Mouse (Mus musculus) embryonic facial prominence, embryonic 11.5 days (tissue): ENCODE data around the gene Arsa. TPM values are rescaled to one million over a fixed set of nuclear protein-coding genes. Genes with fewer than 3 reads are reported as not detected.
A peak's percentile ranks its signal among the peaks of the same experiment; 100 is the strongest.

Source experiments
- ATAC-seq: fragments of 200-750 bp; cut with Nextera tagmentation; replicated peaks from 2 replicates; pipeline ENCODE4 v1.8.0; 2017; ENCODE audit warnings: low read depth; ENCODE audit not compliant: insufficient number of reproducible peaks, low FRiP score, low TSS enrichment
- DNase-seq: peaks from one replicate; pipeline ENCODE4 v3.0.0-alpha.2; 2015; ENCODE audit warnings: low spot score
- H3K27ac ChIP-seq: fragments of 300-500 bp; sonication (generic); replicated peaks from 2 replicates; pipeline ENCODE4 v1.5.1; 2014; ENCODE audit warnings: mild to moderate bottlenecking, low read depth, low read length, control low read depth
- H3K27me3 ChIP-seq: fragments of 300-500 bp; sonication (generic); 2 replicates; pipeline ENCODE4 v1.6.1; 2014; ENCODE audit warnings: mild to moderate bottlenecking, low read length, moderate library complexity, mixed read lengths; ENCODE audit not compliant: control insufficient read depth, insufficient read depth
- H3K36me3 ChIP-seq: fragments of 300-500 bp; sonication (generic); replicated peaks from 2 replicates; pipeline ENCODE4 v1.6.1; 2014; ENCODE audit warnings: low read depth, mild to moderate bottlenecking, low read length, moderate library complexity, mixed read lengths; ENCODE audit not compliant: control insufficient read depth, insufficient read depth
- H3K4me1 ChIP-seq: fragments of 300-500 bp; sonication (generic); 2 replicates; pipeline ENCODE4 v1.6.1; 2014; ENCODE audit warnings: low read length, mixed read lengths; ENCODE audit not compliant: control insufficient read depth, insufficient read depth
- H3K4me2 ChIP-seq: fragments of 300-500 bp; sonication (generic); 2 replicates; pipeline ENCODE4 v1.6.1; 2014; ENCODE audit warnings: low read depth, mild to moderate bottlenecking, control low read depth, low read length, moderate library complexity
- H3K4me3 ChIP-seq: fragments of 300-500 bp; sonication (generic); 2 replicates; pipeline ENCODE4 v1.5.1; 2014; ENCODE audit warnings: low read depth, low read length, control low read depth
- H3K9ac ChIP-seq: fragments of 300-500 bp; sonication (generic); replicated peaks from 2 replicates; pipeline ENCODE4 v1.6.1; 2014; ENCODE audit warnings: mild to moderate bottlenecking, control low read depth, low read length
- H3K9me3 ChIP-seq: fragments of 300-500 bp; sonication (generic); replicated peaks from 2 replicates; pipeline ENCODE4 v1.6.1; 2016; ENCODE audit warnings: mild to moderate bottlenecking, low read length, inconsistent platforms, mixed read lengths; ENCODE audit not compliant: control insufficient read depth
- WGBS: fragments of 180-500 bp; shearing (Covaris S2); extraction: QIAGEN DNeasy Blood & Tissue Kit; methylation state at CpG from one replicate; pipeline ENCODE4 v1.1.7; 2014; 5-methylcytosine and 5-hydroxymethylcytosine counted together
- polyA plus RNA-seq: library from polyadenylated mRNA; unstranded; fragments of >200 nt; fragmentation: Nextera tagmentation; extraction: Ambion mirVana; gene quantifications from 2 replicates; pipeline ENCODE4 v1.2.1, GENCODE M21; 2014

Arsa gene
- polyA plus RNA-seq, 1 experiment from 2014 or later, result 7.5 TPM

DNA sequence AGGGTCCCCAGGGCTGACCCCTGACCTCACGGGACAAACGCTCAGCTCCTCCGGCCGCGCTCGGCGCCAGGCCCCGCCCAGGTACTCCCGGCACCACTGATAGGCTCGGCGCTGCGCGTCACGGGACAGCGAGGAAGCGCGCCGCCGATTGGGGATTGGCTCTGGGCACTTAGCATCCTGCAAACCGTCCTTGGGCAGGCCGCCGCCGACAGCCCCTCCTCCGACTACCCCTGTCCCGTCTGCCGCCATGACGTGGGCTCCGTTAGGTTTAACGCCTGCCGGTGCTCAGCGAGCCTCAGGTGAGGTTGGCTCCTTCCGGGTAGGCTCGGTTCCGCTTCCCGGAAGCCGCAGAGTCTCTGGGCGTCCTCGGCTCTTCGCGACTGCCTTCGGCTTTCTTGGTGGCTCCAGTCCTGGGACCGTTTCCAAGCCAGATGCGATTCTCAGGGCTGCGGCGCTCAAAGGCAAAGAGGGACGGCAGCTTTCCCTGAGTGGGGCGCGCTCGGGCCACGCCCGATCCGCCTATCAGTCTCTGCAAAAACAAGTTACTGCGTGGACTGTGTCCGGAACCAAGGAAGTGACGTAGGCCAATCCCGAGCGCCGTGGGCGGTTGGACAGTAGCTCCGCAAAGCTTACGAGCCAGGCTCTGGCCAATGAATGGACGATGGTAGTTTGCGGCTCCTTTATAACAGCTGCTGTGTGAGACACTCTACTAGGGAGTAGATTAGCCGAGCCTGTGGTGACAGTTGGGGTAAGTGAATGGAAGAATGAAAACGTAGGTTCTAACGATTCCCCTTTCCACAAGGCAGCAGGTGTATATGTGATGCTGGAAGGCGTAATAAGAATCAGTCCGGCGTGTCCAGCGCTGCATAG is 47.6 kb downstream of the Arsa start, which contains the start of the genes C730034F03Rik, Gm44502 and Chkb:
Gene C730034F03Rik, plus strand, starts transcription at position 238 of the 870 bp plus-strand sequence.
Gene Gm44502, minus strand, starts transcription at position 345 of the 870 bp plus-strand sequence.
Gene Chkb, minus strand, starts transcription at position 557 of the 870 bp plus-strand sequence.
- under 1% methylated on average over 67 of the region's 70 CpGs for WGBS
- H3K4me1 ChIP-seq, result no peaks in the 10 kb centered on the region
- H3K36me3 ChIP-seq, result 0 out of 2 replicates have a peak, but pooled peaks cover 3% of the 10 kb centered on the region
- H3K4me3 ChIP-seq, result peak within 1 kb of the TSS; percentile 75
- H3K9me3 ChIP-seq, result no peaks in the 10 kb centered on the region
- ATAC-seq (peak; percentile 94), DNase-seq (peak; percentile 94)
- peak within 1 kb of the TSS; percentile 78 for H3K9ac ChIP-seq
- no peaks in the 10 kb centered on the region for H3K27me3 ChIP-seq
- peak within 1 kb of the TSS; percentile 93 for H3K4me2 ChIP-seq
- peak within 1 kb of the TSS; percentile 79 for H3K27ac ChIP-seq

GRCm38 (mm10) chr15:89428821-89429351 is 48.3 kb downstream of the Arsa start:
- Histone ChIP-seq H3K4me2 (peak overlapping the region; percentile 93), H3K4me1 (no peaks in the 10 kb centered on the region), H3K27ac (no peak overlapping the region), H3K36me3 (0 out of 2 replicates have a peak, but pooled peaks cover 3% of the 10 kb centered on the region), H3K4me3 (peak overlapping the region; percentile 75), H3K9ac (peak overlapping the region; percentile 78), H3K9me3 (no peaks in the 10 kb centered on the region), H3K27me3 (no peaks in the 10 kb centered on the region)
- no peak for DNase-seq
- 5% methylated on average over 22 of the region's 22 CpGs for WGBS
- ATAC-seq, result peak; percentile 68

DNA sequence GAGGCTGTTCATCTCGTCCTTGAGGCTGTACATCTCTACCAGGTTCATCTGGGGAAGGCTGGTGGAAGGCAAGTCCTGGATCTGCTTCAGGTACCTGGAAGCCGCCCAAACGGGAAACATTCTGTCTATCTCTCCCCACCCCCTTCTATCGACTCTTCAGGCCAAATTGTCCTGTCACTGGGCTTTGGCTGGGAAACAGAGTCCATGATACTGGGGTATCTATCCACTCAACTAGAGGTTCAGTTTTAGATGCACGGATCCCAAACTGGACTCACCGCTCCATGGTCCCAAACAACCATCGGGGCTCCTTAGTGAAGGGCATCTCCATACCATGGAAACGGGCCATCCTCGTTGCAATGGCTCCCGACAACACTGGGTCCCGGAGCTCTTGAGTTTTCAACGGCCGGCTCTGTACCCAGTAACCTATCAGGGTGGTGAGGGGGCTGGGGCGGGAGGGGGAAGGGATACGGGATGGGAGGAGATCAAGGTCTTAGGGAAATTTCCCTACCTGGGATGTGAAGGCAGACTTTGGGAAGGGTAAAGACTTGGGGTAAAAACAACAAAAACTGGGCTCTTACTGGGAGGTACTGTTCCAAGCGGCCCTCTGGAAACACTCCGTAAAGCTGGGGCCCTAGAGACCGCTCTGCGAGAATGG is 49.0 kb downstream of the Arsa start:
- Histone ChIP-seq H3K27me3 (no peaks in the 10 kb centered on the region), H3K4me1 (no peaks in the 10 kb centered on the region), H3K36me3 (0 out of 2 replicates have a peak, but pooled peaks cover 3% of the 10 kb centered on the region), H3K27ac (no peak overlapping the region), H3K4me3 (peak overlapping the region; percentile 75), H3K4me2 (peak overlapping the region; percentile 93), H3K9ac (peak overlapping the region; percentile 78), H3K9me3 (no peaks in the 10 kb centered on the region)
- no peak for DNase-seq
- WGBS, result 85% methylated on average over 19 of the region's 19 CpGs
- no peak for ATAC-seq

DNA sequence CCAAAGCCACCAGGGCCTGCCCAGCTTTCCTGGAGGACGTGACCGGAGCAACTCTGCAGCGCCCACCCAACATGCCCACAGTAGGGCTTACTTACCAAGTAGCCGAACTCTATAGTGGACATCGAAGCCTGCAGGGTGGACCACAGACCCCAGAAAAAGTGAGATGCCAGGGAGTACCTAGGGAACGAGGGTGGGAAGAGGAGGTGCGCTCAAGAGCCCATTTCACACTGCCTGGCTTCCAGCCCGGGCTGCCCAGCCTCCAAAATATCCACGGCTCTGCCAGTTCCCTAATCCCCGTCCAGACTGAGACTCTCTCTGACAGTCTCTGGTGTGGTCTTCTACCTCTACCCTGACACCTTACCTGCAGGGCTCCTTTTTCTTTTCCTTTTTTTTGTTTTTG is 50.5 kb downstream of the Arsa start:
- WGBS, result 85% methylated on average over 10 of the region's 10 CpGs

GRCm38 (mm10) chr15:89425711-89426121 is 51.5 kb downstream of the Arsa start, which contains the start of gene Cpt1b:
TSS of gene Cpt1b (minus strand) at chr15:89425863.
- Histone ChIP-seq H3K4me2 (peak within 1 kb of the TSS; percentile 16), H3K4me3 (no peak within 1 kb of the TSS)
- 19% methylated on average over 6 of the region's 6 CpGs for WGBS

More for the DNA sequence above, 50.5 kb downstream of the Arsa start:
- Histone ChIP-seq H3K4me2 (no peak overlapping the region), H3K9ac (no peak overlapping the region), H3K36me3 (0 out of 2 replicates have a peak, but pooled peaks cover 3% of the 10 kb centered on the region), H3K27me3 (no peaks in the 10 kb centered on the region), H3K4me3 (no peak overlapping the region), H3K27ac (no peak overlapping the region), H3K4me1 (no peaks in the 10 kb centered on the region), H3K9me3 (no peaks in the 10 kb centered on the region)
- ATAC-seq (no peak), DNase-seq (no peak)

DNA sequence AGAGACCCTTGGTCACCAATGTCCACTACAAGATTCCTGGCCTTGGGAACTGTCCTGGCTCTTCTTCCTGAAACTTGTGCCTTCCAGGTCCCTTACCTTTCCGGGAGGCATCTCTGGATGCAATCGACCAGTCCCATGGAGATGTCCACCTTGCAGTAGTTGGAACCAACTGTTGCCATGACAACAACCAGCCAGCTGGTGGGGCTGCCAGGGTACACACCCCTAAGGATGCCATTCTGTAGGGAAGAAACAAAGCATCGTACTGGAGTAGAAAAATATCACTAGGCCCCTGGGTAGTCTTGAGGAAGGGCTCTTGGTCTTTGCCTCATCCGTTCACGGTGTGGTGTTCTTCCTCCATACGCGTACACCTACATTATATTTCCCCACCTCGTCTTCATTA is 52.6 kb downstream of the Arsa start:
- Histone ChIP-seq H3K27me3 (no peaks in the 10 kb centered on the region), H3K27ac (no peak overlapping the region), H3K4me2 (no peak overlapping the region), H3K4me1 (no peaks in the 10 kb centered on the region), H3K36me3 (0 out of 2 replicates have a peak, but pooled peaks cover 3% of the 10 kb centered on the region), H3K4me3 (no peak overlapping the region), H3K9me3 (no peaks in the 10 kb centered on the region), H3K9ac (no peak overlapping the region)
- DNase-seq, result no peak
- ATAC-seq, result no peak
- 86% methylated on average over 8 of the region's 8 CpGs for WGBS

More at GRCm38 (mm10) chr15:89425711-89426121, 51.5 kb downstream of the Arsa start, which contains the start of gene Cpt1b:
- H3K27me3 ChIP-seq, result no peaks in the 10 kb centered on the region
- ATAC-seq, result no peak
- H3K36me3 ChIP-seq, result 0 out of 2 replicates have a peak, but pooled peaks cover 3% of the 10 kb centered on the region
- no peak for DNase-seq
- H3K9me3 ChIP-seq, result no peaks in the 10 kb centered on the region
- no peak within 1 kb of the TSS for H3K27ac ChIP-seq
- H3K9ac ChIP-seq, result no peak within 1 kb of the TSS
- no peaks in the 10 kb centered on the region for H3K4me1 ChIP-seq
